Mouse (Mus musculus): ENCODE data around the gene Pogz. TPM values are rescaled to one million over a fixed set of nuclear protein-coding genes. Genes with fewer than 3 reads are reported as not detected.
A peak's percentile ranks its signal among the peaks of the same experiment; 100 is the strongest.

The Pogz gene
- total and polyA plus RNA-seq, 2 experiments from 2014 or later = 14.0 to 48.2 TPM

DNA sequence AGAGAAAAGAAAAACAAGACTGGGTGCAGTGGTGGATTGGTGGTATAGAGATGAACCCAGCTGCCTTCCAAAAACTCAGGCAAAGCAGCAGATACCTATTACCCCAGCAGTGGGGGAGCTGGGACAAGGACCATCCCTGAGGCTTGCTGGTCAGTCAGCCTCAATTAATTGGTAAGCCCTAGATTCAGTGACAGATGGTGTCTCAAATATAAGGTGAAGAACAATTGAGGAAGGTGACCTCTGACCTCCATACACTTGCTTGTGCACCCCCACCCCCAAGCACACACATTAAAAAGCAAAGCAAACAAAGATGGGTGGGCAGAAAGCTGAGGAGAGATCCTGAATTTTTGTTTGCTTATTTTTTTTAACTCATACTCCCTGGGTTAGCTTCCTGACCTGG lies 41.2 kb upstream of the Pogz start:
- no peak for DNase-seq
- Histone ChIP-seq H3K4me2 (ENCODE audit: low read depth) (no peak overlapping the region), H3K9ac (no peak overlapping the region), H3K4me1 (ENCODE audit: insufficient read depth) (no peaks in the 10 kb centered on the region), H3K4me3 (ENCODE audit: low read depth, low read length) (no peak overlapping the region), H3K36me3 (ENCODE audit: insufficient read depth) (no peaks in the 10 kb centered on the region), H3K27me3 (ENCODE audit: insufficient read depth, low read length) (no peaks in the 10 kb centered on the region), H3K9me3 (ENCODE audit: low read length) (no peaks in the 10 kb centered on the region), H3K27ac (ENCODE audit: low read depth, low read length) (no peak overlapping the region)
- ATAC-seq = no peak
- no peak for TF ChIP-seq CTCF (IDR thresholded peaks at IDR 0.05; ENCODE audit: low read depth)

DNA sequence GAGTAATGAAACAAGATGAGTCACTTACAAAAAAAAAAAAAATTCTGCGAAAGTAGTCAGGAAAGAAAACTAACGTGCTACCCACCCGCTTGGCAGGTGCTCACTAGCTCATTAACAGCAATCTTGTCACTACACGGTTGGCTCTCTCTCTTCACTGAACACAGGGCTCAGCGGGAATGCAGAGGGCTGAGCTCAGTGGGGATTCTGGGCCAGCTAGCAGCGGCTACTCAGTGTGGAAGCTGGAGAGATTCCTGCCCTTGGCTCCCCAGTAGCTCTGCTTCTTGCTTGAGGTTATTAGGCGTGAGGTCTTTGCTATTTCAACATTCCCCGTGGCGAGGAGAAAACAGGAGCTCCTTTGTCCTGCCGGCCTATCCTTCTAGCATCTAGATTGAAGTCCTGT lies 33.2 kb upstream of the Pogz start:
- Histone ChIP-seq H3K27me3 (ENCODE audit: insufficient read depth, low read length) (no peaks in the 10 kb centered on the region), H3K9ac (no peak overlapping the region), H3K4me3 (ENCODE audit: low read depth, low read length) (no peak overlapping the region), H3K27ac (ENCODE audit: low read depth, low read length) (no peak overlapping the region), H3K4me2 (ENCODE audit: low read depth) (no peak overlapping the region), H3K4me1 (ENCODE audit: insufficient read depth) (no peaks in the 10 kb centered on the region), H3K36me3 (ENCODE audit: insufficient read depth) (no peaks in the 10 kb centered on the region), H3K9me3 (ENCODE audit: low read length) (no peaks in the 10 kb centered on the region)
- ATAC-seq (peak; percentile 38; the same call in 1 of the 2 replicates), DNase-seq (peak; percentile 25)
- 5% methylated on average over 10 of the region's 10 CpGs for WGBS
- no peak for TF ChIP-seq CTCF (IDR thresholded peaks at IDR 0.05; ENCODE audit: low read depth)

DNA sequence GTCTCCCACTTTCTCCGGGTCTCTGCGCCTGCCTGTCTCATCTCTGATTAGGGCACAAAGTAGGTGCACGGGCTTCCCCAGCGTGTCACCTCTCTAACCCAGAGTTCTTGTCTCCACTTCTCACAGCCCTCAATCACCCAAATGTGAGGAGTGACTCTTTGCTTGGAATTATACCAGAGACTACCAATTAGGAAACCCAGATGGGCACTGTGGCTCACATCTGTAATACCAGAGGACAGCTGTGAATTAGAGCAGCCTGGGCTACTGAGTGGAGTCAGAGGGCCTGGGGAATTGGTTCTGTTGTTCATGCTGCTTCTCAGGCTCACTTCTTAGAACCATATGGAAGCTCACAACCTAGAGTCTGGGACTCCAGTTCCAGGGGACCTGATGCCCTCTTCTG lies 32.4 kb upstream of the Pogz start:
- ATAC-seq (no peak), DNase-seq (no peak)
- H3K36me3 ChIP-seq (ENCODE audit: insufficient read depth) = no peaks in the 10 kb centered on the region
- no peak for TF ChIP-seq CTCF (IDR thresholded peaks at IDR 0.05; ENCODE audit: low read depth)
- no peaks in the 10 kb centered on the region for H3K9me3 ChIP-seq (ENCODE audit: low read length)
- no peaks in the 10 kb centered on the region for H3K27me3 ChIP-seq (ENCODE audit: insufficient read depth, low read length)
- H3K4me3 ChIP-seq (ENCODE audit: low read depth, low read length) = no peak overlapping the region
- WGBS = 83% methylated on average over 4 of the region's 4 CpGs
- H3K4me1 ChIP-seq (ENCODE audit: insufficient read depth) = no peaks in the 10 kb centered on the region
- H3K4me2 ChIP-seq (ENCODE audit: low read depth) = no peak overlapping the region
- H3K9ac ChIP-seq = no peak overlapping the region
- no peak overlapping the region for H3K27ac ChIP-seq (ENCODE audit: low read depth, low read length)

DNA sequence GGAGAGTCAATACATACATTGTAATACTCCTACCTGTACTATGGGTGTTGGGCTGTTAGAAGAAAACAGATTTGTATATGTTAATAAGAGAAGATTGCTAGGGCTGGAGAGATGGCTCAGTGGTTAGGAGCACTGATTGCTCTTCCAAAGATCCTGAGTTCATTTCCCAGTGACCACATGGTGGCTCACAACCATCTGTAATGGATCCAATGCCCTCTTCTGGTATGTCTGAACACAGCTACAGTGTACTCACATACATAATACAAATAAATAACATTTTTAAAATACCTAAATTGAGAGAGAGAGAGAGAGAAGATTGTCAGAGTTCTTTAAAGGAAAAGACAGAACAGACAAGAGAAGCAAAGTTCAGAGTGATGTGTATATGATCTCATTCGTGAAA lies 29.1 kb upstream of the Pogz start:
- DNase-seq = no peak
- Histone ChIP-seq H3K4me3 (ENCODE audit: low read depth, low read length) (no peak overlapping the region), H3K27ac (ENCODE audit: low read depth, low read length) (no peak overlapping the region), H3K4me1 (ENCODE audit: insufficient read depth) (no peaks in the 10 kb centered on the region), H3K9me3 (ENCODE audit: low read length) (no peaks in the 10 kb centered on the region), H3K27me3 (ENCODE audit: insufficient read depth, low read length) (no peaks in the 10 kb centered on the region), H3K36me3 (ENCODE audit: insufficient read depth) (no peaks in the 10 kb centered on the region), H3K9ac (no peak overlapping the region), H3K4me2 (ENCODE audit: low read depth) (no peak overlapping the region)
- TF ChIP-seq CTCF (IDR thresholded peaks at IDR 0.05; ENCODE audit: low read depth) = peak; percentile 37
- WGBS = 97% methylated on average over 1 of the region's 1 CpGs
- ATAC-seq = no peak

DNA sequence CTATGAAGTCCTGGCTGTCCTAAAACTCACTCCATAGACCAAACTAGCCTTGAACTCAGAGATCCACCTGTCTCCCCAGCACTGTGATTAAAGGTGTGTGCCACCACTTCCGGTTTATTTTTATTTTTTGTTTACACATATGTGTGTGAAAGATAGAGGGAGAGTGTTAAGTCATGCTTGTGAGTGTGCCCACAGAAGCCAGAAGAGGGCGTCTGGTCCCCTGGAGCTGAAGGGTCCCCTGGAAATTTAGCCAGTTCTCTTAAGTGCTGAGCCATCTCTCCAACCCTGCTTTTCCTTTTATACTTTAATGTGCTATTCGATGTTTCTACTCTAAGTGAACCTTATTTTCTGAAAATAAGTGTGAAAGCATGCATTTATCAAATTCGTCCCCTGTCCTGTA lies 25.7 kb upstream of the Pogz start:
- no peaks in the 10 kb centered on the region for H3K36me3 ChIP-seq (ENCODE audit: insufficient read depth)
- peak; percentile 39 for DNase-seq

DNA sequence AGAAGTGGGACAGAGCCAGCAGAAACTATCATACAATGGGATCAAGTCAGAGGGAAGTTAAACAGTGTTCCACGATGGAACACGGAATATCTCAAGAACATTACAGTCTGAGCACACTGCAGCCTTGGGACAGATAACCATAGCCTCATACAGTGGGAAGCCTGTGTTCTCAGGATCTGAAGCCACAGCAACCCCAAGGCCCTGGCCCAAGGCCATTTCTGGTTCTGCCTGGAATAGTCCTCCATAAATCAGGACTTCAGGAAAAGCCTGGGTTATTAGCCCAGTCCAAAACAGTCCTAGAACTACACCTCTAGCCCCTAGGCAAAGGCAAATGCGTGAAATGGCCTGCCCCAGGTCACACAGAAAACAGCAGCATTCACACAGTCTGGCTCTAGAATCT lies 23.7 kb upstream of the Pogz start:
- no peak for DNase-seq
- no peak for TF ChIP-seq CTCF (IDR thresholded peaks at IDR 0.05; ENCODE audit: low read depth)
- no peaks in the 10 kb centered on the region for H3K36me3 ChIP-seq (ENCODE audit: insufficient read depth)
- no peak overlapping the region for H3K27ac ChIP-seq (ENCODE audit: low read depth, low read length)
- ATAC-seq = no peak
- 95% methylated on average over 3 of the region's 3 CpGs for WGBS
- H3K27me3 ChIP-seq (ENCODE audit: insufficient read depth, low read length) = no peaks in the 10 kb centered on the region
- H3K4me2 ChIP-seq (ENCODE audit: low read depth) = no peak overlapping the region
- no peak overlapping the region for H3K4me3 ChIP-seq (ENCODE audit: low read depth, low read length)
- no peak overlapping the region for H3K9ac ChIP-seq
- H3K4me1 ChIP-seq (ENCODE audit: insufficient read depth) = no peaks in the 10 kb centered on the region
- no peaks in the 10 kb centered on the region for H3K9me3 ChIP-seq (ENCODE audit: low read length)

More for the DNA sequence above, 25.7 kb upstream of the Pogz start:
- 23% methylated on average over 4 of the region's 4 CpGs for WGBS
- no peaks in the 10 kb centered on the region for H3K9me3 ChIP-seq (ENCODE audit: low read length)
- ATAC-seq = peak; percentile 59
- H3K27me3 ChIP-seq (ENCODE audit: insufficient read depth, low read length) = no peaks in the 10 kb centered on the region
- no peaks in the 10 kb centered on the region for H3K4me1 ChIP-seq (ENCODE audit: insufficient read depth)
- H3K4me2 ChIP-seq (ENCODE audit: low read depth) = no peak overlapping the region
- TF ChIP-seq CTCF (IDR thresholded peaks at IDR 0.05; ENCODE audit: low read depth) = peak; percentile 60
- no peak overlapping the region for H3K27ac ChIP-seq (ENCODE audit: low read depth, low read length)
- H3K9ac ChIP-seq = no peak overlapping the region
- no peak overlapping the region for H3K4me3 ChIP-seq (ENCODE audit: low read depth, low read length)

DNA sequence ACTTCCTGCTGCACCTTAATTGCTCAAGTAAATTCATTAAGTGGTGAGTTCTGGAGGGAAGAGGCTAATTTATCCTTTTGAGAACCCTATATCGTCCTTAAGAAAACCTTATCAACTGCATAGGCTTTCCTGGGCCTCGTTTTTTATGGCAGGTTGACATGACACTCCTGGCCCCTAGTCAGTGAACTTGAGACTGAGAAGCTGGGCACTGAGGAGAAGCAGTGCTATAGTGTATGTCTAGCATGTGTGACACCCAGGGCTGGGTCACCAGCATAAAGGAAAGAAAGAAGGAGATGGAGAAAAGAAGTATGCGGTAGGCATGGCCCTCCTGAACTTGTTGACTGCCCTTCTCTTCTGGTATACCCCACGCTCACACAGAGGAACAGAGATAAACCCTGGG lies 23.3 kb upstream of the Pogz start:
- DNase-seq = no peak
- H3K9me3 ChIP-seq (ENCODE audit: low read length) = no peaks in the 10 kb centered on the region

DNA sequence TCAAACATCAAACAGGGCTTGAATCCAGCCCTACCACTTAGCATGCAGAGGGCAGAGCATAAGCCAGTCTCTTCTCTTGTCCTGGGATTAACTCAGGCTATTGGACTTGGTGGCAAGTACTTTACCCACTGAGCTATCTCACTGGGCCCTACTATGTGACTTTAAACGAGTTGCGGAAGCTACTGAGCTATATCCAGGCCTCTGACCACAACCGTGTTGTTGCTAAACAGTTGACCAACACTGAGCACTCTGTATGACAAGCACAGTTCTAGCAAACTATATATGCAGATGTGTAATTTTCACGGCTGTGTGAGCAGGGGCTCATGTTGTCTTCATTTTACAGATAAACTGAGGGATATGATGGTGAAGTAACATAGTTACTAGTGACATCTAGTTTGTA lies 22.7 kb upstream of the Pogz start:
- DNase-seq (no peak), ATAC-seq (no peak)
- H3K4me2 ChIP-seq (ENCODE audit: low read depth) = no peak overlapping the region
- H3K4me1 ChIP-seq (ENCODE audit: insufficient read depth) = no peaks in the 10 kb centered on the region
- TF ChIP-seq CTCF (IDR thresholded peaks at IDR 0.05; ENCODE audit: low read depth) = no peak
- H3K4me3 ChIP-seq (ENCODE audit: low read depth, low read length) = no peak overlapping the region
- H3K36me3 ChIP-seq (ENCODE audit: insufficient read depth) = no peaks in the 10 kb centered on the region
- no peak overlapping the region for H3K9ac ChIP-seq
- 74% methylated on average over 4 of the region's 4 CpGs for WGBS
- H3K9me3 ChIP-seq (ENCODE audit: low read length) = no peaks in the 10 kb centered on the region
- no peak overlapping the region for H3K27ac ChIP-seq (ENCODE audit: low read depth, low read length)
- no peaks in the 10 kb centered on the region for H3K27me3 ChIP-seq (ENCODE audit: insufficient read depth, low read length)

More for the DNA sequence above, 23.3 kb upstream of the Pogz start:
- ATAC-seq = no peak
- no peak for TF ChIP-seq CTCF (IDR thresholded peaks at IDR 0.05; ENCODE audit: low read depth)
- no peak overlapping the region for H3K4me3 ChIP-seq (ENCODE audit: low read depth, low read length)
- no peaks in the 10 kb centered on the region for H3K4me1 ChIP-seq (ENCODE audit: insufficient read depth)
- 83% methylated on average over 4 of the region's 4 CpGs for WGBS
- no peak overlapping the region for H3K4me2 ChIP-seq (ENCODE audit: low read depth)
- no peak overlapping the region for H3K27ac ChIP-seq (ENCODE audit: low read depth, low read length)
- H3K27me3 ChIP-seq (ENCODE audit: insufficient read depth, low read length) = no peaks in the 10 kb centered on the region
- H3K9ac ChIP-seq = no peak overlapping the region
- H3K36me3 ChIP-seq (ENCODE audit: insufficient read depth) = no peaks in the 10 kb centered on the region
